Mouse (Mus musculus) cortical plate, adult 2 months (tissue): ENCODE measurements around the gene Acsl6.

ENCODE experiments used
- CTCF ChIP-seq: fragments of 200-500 bp; IDR thresholded peaks from 2 replicates; pipeline ENCODE4 v1.5.1; 2011; ENCODE audit warnings: mild to moderate bottlenecking, control low read depth, low read length; ENCODE audit not compliant: insufficient read depth; ENCODE audit errors: extremely low read depth
- POLR2A ChIP-seq: fragments of 200-500 bp; IDR thresholded peaks from 2 replicates; pipeline ENCODE4 v1.6.1; 2011; ENCODE audit warnings: mild to moderate bottlenecking, low read length, control low read depth; ENCODE audit not compliant: insufficient read depth; ENCODE audit errors: extremely low read depth

DNA sequence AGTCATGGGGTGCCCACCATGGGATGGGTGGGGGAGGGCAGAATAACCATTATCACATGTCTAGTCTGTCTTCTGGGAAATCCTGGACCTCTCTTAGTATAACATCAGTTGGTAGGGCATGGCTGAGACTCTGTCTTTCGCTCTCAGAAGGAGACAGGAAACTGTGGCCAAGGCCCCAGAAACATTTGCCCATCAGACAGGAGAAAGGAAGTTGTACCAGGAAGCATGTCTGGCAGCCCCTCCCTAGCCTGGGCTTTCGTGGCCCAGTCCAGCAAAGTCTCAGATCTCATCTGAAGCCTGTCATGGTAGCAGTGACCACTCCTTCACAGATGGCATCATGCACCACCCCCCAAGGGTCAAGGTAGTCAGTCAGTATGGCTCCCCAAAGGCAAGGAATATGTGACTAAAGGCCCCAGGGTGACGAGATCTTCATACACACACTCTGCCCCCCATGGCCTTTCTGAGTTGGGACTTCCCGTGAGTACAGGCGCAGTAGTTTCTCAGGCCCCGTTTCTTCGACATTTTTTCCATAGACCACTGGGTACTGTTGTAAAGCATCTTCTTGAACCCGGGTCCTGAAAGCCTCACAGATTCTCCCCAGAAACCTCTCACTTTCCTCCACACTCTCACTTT, 15.7 kb upstream of the Acsl6 start:
- TF ChIP-seq CTCF (no peak), POLR2A (no peak)
